Mouse (Mus musculus): ENCODE measurements around the gene Hic2.
A peak's percentile ranks its signal among the peaks of the same experiment; 100 is the strongest.

Gene Hic2

GRCm38 (mm10) chr16:17275721-17276120, 42.3 kb downstream of the Hic2 start, which contains the start of gene Tmem191c:
Tmem191c (plus strand) TSS chr16:17276077.
- DNase-seq (ENCODE audit: low read depth, low spot score) = peak; percentile 88

- peak; percentile 97 for DNase-seq (ENCODE audit: low read depth, low spot score)
These were observed 43.1 kb downstream of the Hic2 start for GRCm38 (mm10) chr16:17276164-17277151.

- DNase-seq (ENCODE audit: low read depth, low spot score) = peak; percentile 47
These were observed 44.2 kb downstream of the Hic2 start for GRCm38 (mm10) chr16:17277342-17278211.

- no peak for DNase-seq (ENCODE audit: low read depth, low spot score)
These were observed 47.1 kb downstream of the Hic2 start for GRCm38 (mm10) chr16:17280471-17280870.

GRCm38 (mm10) chr16:17283151-17283550, 49.8 kb downstream of the Hic2 start:
- DNase-seq (ENCODE audit: low read depth, low spot score) = no peak

GRCm38 (mm10) chr16:17287103-17287502, 53.7 kb downstream of the Hic2 start:
- no peak for DNase-seq (ENCODE audit: low read depth, low spot score)

GRCm38 (mm10) chr16:17291016-17291415, 57.6 kb downstream of the Hic2 start:
- no peak for DNase-seq (ENCODE audit: low read depth, low spot score)

GRCm38 (mm10) chr16:17292751-17293150, 59.4 kb downstream of the Hic2 start:
- peak; percentile 72 for DNase-seq (ENCODE audit: low read depth, low spot score)

GRCm38 (mm10) chr16:17300818-17301217, 67.4 kb downstream of the Hic2 start:
- no peak for DNase-seq (ENCODE audit: low read depth, low spot score)

- DNase-seq (ENCODE audit: low read depth, low spot score) = no peak
These were observed 70.3 kb downstream of the Hic2 start for GRCm38 (mm10) chr16:17303521-17304245.

GRCm38 (mm10) chr16:17307461-17307860, 74.1 kb downstream of the Hic2 start:
- no peak for DNase-seq (ENCODE audit: low read depth, low spot score)

- no peak for DNase-seq (ENCODE audit: low read depth, low spot score)
These were observed 75.7 kb downstream of the Hic2 start for GRCm38 (mm10) chr16:17309036-17309435.

GRCm38 (mm10) chr16:17312531-17312930, 79.2 kb downstream of the Hic2 start:
- no peak for DNase-seq (ENCODE audit: low read depth, low spot score)
